Mouse (Mus musculus) right cerebral cortex, postnatal 36 days (tissue): ENCODE data around the gene Gm11992.

Experiments used
- DNase-seq, 2 experiments: peaks; one replicate each; pipeline ENCODE4 v3.0.0; 2022; ENCODE audit warnings: low spot score in 2 of 2, mixed read lengths in 1 of 2

Gm11992 gene

GRCm38 (mm10) chr11:9115367-9116120 is 67.2 kb downstream of the Gm11992 start:
- DNase-seq, result no peak

- no peak for DNase-seq
Observed at GRCm38 (mm10) chr11:9116121-9116520, 67.7 kb downstream of the Gm11992 start.

- DNase-seq, result no peak
Observed at GRCm38 (mm10) chr11:9116916-9117315, 68.5 kb downstream of the Gm11992 start.

GRCm38 (mm10) chr11:9117358-9118049 is 69.1 kb downstream of the Gm11992 start:
- no peak for DNase-seq

GRCm38 (mm10) chr11:9118050-9118420 is 69.6 kb downstream of the Gm11992 start, which contains the start of gene Upp1:
Gene Upp1, plus strand, starts transcription at chr11:9118103.
- DNase-seq, result no peak

GRCm38 (mm10) chr11:9118421-9119121 is 70.2 kb downstream of the Gm11992 start:
- no peak for DNase-seq
